Mouse (Mus musculus) testis, postnatal 10 days (tissue): ENCODE measurements around the gene Msh5.

Source experiments
- DNase-seq: peaks from one replicate; pipeline ENCODE4 v3.0.0; 2021; ENCODE audit warnings: low spot score

Msh5 gene

DNA sequence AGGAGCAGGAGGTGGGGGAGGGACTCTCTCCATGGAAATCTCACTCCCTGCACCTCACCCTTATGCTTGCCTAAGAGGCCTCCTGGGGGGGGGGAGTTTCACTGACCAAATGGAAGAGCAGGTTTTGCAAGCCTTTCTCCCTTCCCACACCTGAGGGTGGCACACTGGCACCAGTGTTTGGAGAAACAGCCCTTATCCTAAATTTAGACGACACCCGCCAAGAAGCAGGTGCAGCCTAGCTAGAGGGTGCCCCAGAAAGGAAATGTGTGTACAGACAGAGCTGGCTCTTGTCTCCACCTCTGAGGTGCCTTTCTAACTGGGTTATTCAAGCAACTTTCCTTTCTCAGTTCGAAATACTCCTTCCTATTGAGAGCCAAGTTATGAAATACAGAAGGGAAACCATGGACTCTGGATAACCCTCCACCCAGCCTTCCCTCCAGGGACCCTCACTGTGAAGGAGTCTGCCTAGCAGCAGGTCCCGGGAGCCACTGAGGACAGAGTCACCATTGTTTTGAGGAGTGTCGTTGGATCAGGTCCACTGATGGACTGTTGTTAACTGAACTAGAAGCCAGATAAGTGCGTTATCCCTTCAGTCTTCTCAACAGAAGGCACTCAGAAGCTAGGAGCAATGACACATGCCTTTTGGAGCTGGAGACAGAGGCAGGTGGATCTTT is 24.1 kb upstream of the Msh5 start:
- no peak for DNase-seq

GRCm38 (mm10) chr17:35068213-35068914 is 21.8 kb upstream of the Msh5 start:
- no peak for DNase-seq

DNA sequence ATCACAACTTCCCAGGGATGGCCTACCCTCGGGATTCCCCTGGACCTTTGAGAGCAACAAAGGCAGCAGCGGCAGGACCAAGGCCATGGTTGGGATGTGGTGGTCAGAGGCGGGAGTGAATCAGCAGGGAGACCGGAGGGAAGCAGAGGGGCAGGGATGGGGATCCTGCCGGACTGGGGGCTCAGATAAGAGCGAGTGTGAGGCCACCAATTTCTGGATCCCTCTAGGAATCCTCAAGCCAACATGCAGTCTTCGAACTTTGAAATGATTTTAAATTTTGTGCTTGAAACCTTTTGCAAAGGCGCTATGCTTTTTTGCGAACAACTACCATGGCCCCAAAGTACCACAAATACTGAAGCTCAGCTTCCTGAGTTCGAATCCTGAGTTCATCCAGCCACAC is 19.5 kb upstream of the Msh5 start, which contains the start of gene Mpig6b:
Gene Mpig6b (minus strand): TSS at position 101 of the 400 bp plus-strand sequence.
- DNase-seq = no peak

DNA sequence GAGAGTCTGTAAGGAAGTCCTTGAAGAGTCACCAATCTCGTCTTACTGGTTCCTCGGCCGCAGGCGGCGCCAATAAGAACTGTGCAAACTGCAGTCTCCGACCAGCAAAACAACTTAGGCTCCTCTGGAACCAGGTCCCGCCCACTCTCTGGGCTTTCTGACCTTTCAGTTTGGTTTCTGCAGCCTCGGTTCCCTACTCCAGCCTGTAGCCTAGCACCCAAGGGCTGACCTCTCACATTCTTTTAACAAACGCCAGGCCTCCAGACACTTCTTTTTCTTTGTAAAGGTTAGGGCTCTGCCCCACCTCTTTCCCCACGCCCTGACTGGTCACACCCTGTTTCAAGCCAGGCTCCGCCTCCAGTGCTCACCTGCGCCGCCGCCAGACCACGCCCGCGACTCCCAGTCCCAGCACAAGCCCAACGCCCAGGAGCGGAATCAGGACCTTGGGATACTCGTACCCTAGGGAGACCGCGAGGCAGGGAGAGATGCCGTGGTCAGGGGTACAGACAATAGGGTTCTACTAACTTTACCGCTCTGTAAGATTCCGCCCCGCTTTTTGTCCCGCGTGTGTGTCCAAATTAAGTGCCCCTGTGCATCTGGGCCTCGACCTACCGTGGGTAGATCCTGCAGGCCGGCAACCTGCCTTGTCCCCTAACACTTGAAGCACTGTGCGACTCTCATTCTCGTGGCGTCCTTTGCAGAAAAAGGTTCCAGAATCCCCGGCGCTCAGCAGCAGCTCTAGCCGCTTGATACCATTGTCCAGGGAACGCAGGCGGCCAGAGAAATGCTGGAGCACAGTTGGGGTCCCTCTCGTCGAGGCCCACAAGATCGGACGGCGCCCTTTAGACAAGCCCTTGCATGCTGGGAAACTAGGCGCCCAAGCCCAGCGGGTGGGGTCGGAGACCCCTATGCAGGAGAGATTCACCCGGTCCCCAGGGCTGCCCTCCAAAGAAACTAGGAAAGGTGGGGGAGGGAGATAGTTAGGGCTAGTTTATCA is 18.7 kb upstream of the Msh5 start, which contains the start of gene Ly6g6c:
Gene Ly6g6c (plus strand): TSS at position 438 of the 997 bp plus-strand sequence.
- DNase-seq = peak; percentile 79

GRCm38 (mm10) chr17:35064378-35064877 is 17.9 kb upstream of the Msh5 start:
- no peak for DNase-seq

- peak; percentile 67 for DNase-seq
These were observed 16.9 kb upstream of the Msh5 start for GRCm38 (mm10) chr17:35063466-35063865.

DNA sequence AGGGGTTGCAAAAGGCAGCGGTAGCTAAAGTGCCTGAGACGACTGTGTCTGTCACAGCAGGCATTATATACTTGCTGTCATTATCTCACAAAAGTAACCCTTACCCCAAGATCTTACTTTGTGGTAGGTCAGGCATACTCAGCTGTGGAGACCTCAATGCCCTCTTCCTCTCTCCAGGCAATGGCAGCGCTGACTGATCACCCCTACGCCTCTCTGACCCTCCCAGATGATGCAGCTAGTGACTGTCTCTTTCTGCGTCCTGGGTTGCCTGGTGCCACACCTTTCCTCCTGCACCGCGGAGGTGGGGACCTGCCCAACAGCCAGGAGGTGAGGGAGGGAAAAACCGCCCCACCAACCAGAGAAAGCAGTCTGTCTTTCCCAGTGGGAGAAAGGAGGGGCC is 14.8 kb upstream of the Msh5 start:
- no peak for DNase-seq

GRCm38 (mm10) chr17:35060737-35061297 is 14.3 kb upstream of the Msh5 start:
- peak; percentile 70 for DNase-seq

GRCm38 (mm10) chr17:35060071-35060470 is 13.5 kb upstream of the Msh5 start:
- no peak for DNase-seq

DNA sequence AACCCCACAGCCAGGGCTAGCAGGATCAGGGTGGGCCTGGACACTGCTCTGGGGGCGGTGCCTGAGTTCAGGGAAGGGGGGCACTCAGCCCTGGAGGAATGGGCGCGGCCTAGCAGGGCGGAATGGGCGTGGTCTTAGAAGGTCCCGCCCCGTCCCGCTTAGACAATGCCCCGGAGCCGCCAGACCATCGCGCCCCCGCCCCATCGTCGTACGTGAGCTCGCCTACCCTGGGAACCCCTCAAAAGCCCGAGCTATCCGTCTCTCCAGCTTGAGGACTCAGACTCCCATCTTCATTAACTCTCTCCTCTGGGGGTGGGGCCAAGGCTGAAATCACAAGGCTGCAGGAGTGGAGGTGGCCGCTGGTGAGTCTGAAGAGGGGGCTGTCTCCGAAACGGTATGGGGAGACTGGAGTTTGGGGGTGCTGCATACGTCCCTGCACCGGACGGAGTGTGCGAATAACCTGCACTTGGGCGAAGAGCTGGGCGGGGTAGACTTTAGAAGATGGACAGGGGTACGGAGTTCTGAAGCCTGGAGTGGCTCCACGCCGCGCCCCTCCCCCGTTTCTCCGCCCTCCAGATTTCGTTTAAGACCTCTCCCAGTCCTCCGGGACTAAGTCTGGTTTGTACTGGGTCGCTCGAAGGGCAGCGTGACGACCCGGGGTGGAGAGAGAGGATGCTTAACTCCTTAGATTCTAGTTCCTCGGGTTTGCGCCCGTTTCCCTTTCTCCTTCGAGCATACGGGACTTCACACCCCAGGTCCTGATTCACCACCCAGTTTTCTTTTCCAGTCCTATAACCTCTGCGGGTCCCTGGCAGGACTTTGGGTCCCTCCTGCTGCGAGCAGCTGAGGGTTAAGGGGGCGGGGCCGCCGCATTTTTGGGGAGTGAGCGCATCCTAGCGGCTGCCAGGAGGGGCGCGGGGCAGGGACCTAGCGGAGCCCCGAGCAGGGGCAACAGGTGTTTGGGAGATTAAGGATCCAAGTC is 12.7 kb upstream of the Msh5 start, which contains the start of gene Ddah2:
Gene Ddah2 (plus strand): TSS at position 125 of the 982 bp plus-strand sequence.
- peak; percentile 97 for DNase-seq

DNA sequence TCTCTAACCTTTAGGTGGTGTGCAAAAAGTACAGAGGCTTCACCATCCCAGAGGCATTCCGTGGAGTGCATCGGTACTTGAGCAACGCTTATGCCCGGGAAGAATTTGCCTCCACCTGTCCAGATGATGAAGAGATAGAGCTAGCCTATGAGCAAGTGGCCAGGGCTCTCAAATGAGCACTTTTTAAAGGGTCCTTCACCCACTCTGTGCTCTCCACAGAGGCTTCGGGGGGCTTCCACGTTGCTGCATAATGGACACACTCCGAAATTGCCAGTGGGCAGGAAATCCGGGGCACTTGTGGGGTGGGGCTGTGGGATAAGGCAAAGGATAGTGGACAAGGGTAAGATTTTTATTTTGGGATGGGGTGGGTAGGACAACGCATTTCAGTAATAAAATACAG is 11.8 kb upstream of the Msh5 start:
- no peak for DNase-seq

DNA sequence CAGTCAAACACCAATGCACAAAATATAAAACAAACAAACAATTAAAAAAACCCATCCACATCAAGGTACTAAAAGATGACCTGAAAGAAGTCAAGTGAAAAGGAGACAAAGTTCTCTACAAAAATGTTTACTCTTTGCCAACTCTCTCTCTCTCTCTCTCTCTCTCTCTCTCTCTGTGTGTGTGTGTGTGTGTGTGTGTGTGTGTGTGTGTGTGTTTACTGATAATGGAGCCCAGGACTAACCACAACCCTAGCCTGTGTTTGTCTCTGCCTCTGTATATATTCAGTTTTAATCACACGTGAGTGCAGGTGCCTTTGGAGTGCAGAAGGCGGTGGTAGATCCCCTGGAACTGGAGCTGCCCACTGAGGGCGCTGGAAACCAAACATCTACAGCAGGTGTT is 10.5 kb upstream of the Msh5 start:
- DNase-seq = no peak

- DNase-seq = no peak
These were observed 9.3 kb upstream of the Msh5 start for GRCm38 (mm10) chr17:35055691-35056495.

GRCm38 (mm10) chr17:35052271-35052798 is 5.8 kb upstream of the Msh5 start:
- no peak for DNase-seq

- peak; percentile 67 for DNase-seq
These were observed 4.9 kb upstream of the Msh5 start for GRCm38 (mm10) chr17:35051156-35052086.

DNA sequence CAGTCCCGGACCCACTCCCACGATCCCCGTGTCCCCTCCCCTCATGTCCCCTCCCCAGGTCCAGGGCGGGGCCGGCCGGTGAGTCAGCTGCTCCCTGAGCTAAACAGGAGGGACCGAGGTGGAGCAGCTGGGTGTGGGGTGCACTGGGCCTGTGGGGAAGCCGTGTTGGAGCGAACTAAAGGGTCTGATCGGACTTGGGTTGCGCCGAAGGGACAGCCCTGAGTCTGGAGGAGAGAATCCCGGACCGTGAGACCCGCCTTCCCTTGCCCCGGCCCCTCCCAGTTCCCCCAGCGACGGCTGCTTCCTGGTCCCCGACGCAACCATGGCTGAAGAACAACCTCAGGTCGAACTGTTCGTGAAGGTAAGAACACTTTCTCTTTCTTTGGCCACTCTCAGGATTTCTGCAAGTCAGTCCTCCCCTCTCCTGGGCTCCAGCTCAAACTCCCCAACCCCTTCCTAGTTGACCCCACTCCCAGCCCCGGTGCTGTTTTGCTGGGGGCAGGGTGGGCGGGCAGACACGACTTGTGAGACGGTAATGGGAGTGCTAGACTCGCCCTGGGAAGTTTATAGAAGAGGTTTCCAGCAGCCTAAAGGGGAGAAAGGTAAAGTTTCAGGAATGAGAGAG is 3.7 kb upstream of the Msh5 start:
- DNase-seq = peak; percentile 86

- DNase-seq = peak; percentile 76
These were observed 3.0 kb upstream of the Msh5 start, which contains the start of gene Clic1 for GRCm38 (mm10) chr17:35049561-35050016. Gene Clic1 (plus strand): TSS chr17:35049966.
